ENCODE assay signal across 12 mouse cellular contexts in the genomic region with DNA sequence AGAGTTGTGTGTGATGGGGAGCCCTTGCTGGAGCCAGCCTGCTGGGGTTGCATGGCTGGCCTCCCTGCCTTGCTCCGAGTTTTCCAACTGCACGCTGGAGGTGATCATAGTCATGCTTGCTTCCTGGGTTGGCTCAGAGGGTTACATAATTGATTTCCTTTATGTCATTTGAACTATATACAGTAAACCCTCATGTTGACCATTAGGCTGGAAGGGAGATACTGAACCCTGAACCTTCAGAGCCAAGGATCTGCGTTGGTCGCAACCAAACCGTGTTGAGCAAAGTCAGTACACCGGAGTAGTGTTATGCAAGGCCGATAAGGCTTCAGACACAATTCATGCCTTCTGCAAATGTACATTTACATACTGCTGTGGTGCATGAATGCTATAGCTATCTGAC. TPM values are rescaled to one million over a fixed set of nuclear protein-coding genes. Genes with fewer than 3 reads are reported as not detected.
DNase-seq lines count a peak whose midpoint lies in the region; ATAC-seq and TF ChIP-seq lines count a peak whose summit lies in the region.
"Had no signal": no experiment of that assay in that cellular context is flagged by ENCODE, and none has a peak within 500 bp of the region (broad histone marks: within the 10 kb centered on the region; RNA-seq: fewer than 3 reads in every experiment).

No protein-coding gene starts in this region.

- no peak overlapping the region for H3K9ac ChIP-seq in heart, embryonic 14.5 days (ENCODE audit: low read length)
- peak overlapping the region; percentile 77 for H3K9ac ChIP-seq in heart, embryonic 16.5 days (ENCODE audit: low read length)
- peak overlapping the region; percentile 67 for H3K9ac ChIP-seq in liver, embryonic 12.5 days

- peak overlapping the region; percentile 55 for H3K4me2 ChIP-seq in heart, embryonic 14.5 days (ENCODE audit: low read length)
- H3K4me2 ChIP-seq in heart, embryonic 16.5 days (ENCODE audit: low read depth, low read length): peak overlapping the region; percentile 77
- H3K4me2 ChIP-seq in liver, embryonic 12.5 days: peak overlapping the region; percentile 74

- no peaks in the 10 kb centered on the region for H3K36me3 ChIP-seq in heart, embryonic 14.5 days (ENCODE audit: control insufficient read depth, insufficient read depth, low read length)
- H3K36me3 ChIP-seq in G1E (replicated peaks): no peaks in the 10 kb centered on the region
- no peaks in the 10 kb centered on the region for H3K36me3 ChIP-seq in heart, embryonic 16.5 days (ENCODE audit: control insufficient read depth, insufficient read depth)
- no peaks in the 10 kb centered on the region for H3K36me3 ChIP-seq in liver, embryonic 12.5 days

- no peak for DNase-seq in heart, adult 18-20 months
- DNase-seq in G1E (ENCODE audit: low spot score): no peak
- no peak for DNase-seq in spleen, postnatal 10 days (ENCODE audit: low spot score in 2 of 2)
- no peak for DNase-seq in cerebellum, adult 11 months
- no peak for DNase-seq in urinary bladder, postnatal 25 days (ENCODE audit: low spot score)
- DNase-seq: cerebellum, adult 9-10 months had no signal

- peak overlapping the region in 1 of 2 experiments; percentile 40; a peak in 1 of 4 replicates for H3K4me3 ChIP-seq in heart, embryonic 14.5 days (ENCODE audit: control insufficient read depth in 1 of 2, insufficient read depth in 1 of 2, low read depth in 1 of 2, low read length in 2 of 2)
- H3K4me3 ChIP-seq in G1E (ENCODE audit: low read depth, low read length): peak overlapping the region; percentile 55; the same call in 1 of the 2 replicates
- peak overlapping the region; percentile 69 for H3K4me3 ChIP-seq in heart, embryonic 16.5 days (ENCODE audit: low read length)
- H3K4me3 ChIP-seq in liver, embryonic 12.5 days: peak overlapping the region; percentile 65

- H3K27me3 ChIP-seq in heart, embryonic 14.5 days (ENCODE audit: control insufficient read depth, insufficient read depth, low read length): no peaks in the 10 kb centered on the region
- peaks cover 7% of the 10 kb centered on the region; the same call in 1 of the 2 replicates for H3K27me3 ChIP-seq in G1E (ENCODE audit: insufficient read depth, low read length)
- H3K27me3 ChIP-seq in heart, embryonic 16.5 days (ENCODE audit: control insufficient read depth, insufficient read depth, low read length): no peaks in the 10 kb centered on the region
- H3K27me3 ChIP-seq in liver, embryonic 12.5 days (replicated peaks): no peaks in the 10 kb centered on the region

- no peaks in the 10 kb centered on the region for H3K9me3 ChIP-seq in heart, embryonic 14.5 days (ENCODE audit: control insufficient read depth, low read length)
- no peaks in the 10 kb centered on the region for H3K9me3 ChIP-seq in G1E (replicated peaks)
- no peaks in the 10 kb centered on the region for H3K9me3 ChIP-seq in heart, embryonic 16.5 days (replicated peaks; ENCODE audit: control insufficient read depth, low read length)
- no peaks in the 10 kb centered on the region for H3K9me3 ChIP-seq in liver, embryonic 12.5 days (replicated peaks)

- H3K4me1 ChIP-seq in heart, embryonic 14.5 days (ENCODE audit: control insufficient read depth in 2 of 2, insufficient read depth in 2 of 2, low read length in 2 of 2): peaks cover 3 to 6% of the 10 kb centered on the region in 2 experiments; a peak in 3 of 4 replicates
- H3K4me1 ChIP-seq in G1E (ENCODE audit: insufficient read depth, low read depth, low read length): peaks cover 15% of the 10 kb centered on the region
- H3K4me1 ChIP-seq in heart, embryonic 16.5 days (ENCODE audit: control insufficient read depth, insufficient read depth, low read length): peaks cover 4% of the 10 kb centered on the region; the same call in 1 of the 2 replicates
- peaks cover 18% of the 10 kb centered on the region for H3K4me1 ChIP-seq in liver, embryonic 12.5 days

- no peak for TF ChIP-seq CTCF in G1E (IDR thresholded peaks at IDR 0.05; ENCODE audit: low read depth, low read length)

- no peak for ATAC-seq in heart, embryonic 14.5 days (ENCODE audit: insufficient number of reproducible peaks, insufficient read depth, low FRiP score, low read depth)
- ATAC-seq in G1E (ENCODE audit: extremely low read depth, insufficient number of reproducible peaks, low FRiP score, poor library complexity, severe bottlenecking): no peak
- ATAC-seq in heart, embryonic 16.5 days (replicated peaks; ENCODE audit: extremely low read depth, insufficient read depth, low FRiP score): no peak
- peak; percentile 4; the same call in 1 of the 2 replicates for ATAC-seq in liver, embryonic 12.5 days
- ATAC-seq: midbrain, embryonic 16.5 days had no signal

- no peak overlapping the region for H3K27ac ChIP-seq in heart, embryonic 14.5 days (replicated peaks in 1 of 2; ENCODE audit: control insufficient read depth in 1 of 2, insufficient read depth in 1 of 2, low read depth in 2 of 2, low read length in 2 of 2)
- H3K27ac ChIP-seq in heart, embryonic 16.5 days (ENCODE audit: low read length): no peak overlapping the region
- H3K27ac ChIP-seq in liver, embryonic 12.5 days: peak overlapping the region; percentile 72; the same call in 1 of the 2 replicates

- WGBS in heart, embryonic 14.5 days: 65% methylated on average over 7 of the region's 7 CpGs
- 68% methylated on average over 7 of the region's 7 CpGs for WGBS in heart, embryonic 16.5 days
- WGBS in liver, embryonic 12.5 days (ENCODE audit: insufficient replicate concordance): 68% methylated on average over 7 of the region's 7 CpGs

RNA-seq across cellular contexts. Expression of gene Fmo5, which starts 0.7 kb away (rescaled TPM):
- polyA plus RNA-seq in heart, embryonic 14.5 days (2014; fragmentation: Nextera tagmentation; extraction: Ambion mirVana): 3.6 and 3.7 TPM in 2 replicates
- 10 to 100 TPM; 12.6 to 16.0 TPM for total RNA-seq in heart, adult 18-20 months (2021)
- 4.6 and 7.4 TPM in 2 replicates for total RNA-seq in G1E (2014; fragmentation: Nextera tagmentation)
- total RNA-seq in G1E (2017): 1.5 and 1.7 TPM in 2 replicates
- polyA plus RNA-seq in G1E (2012): 0.11 and 0.25 TPM in 2 replicates
- polyA plus RNA-seq in heart, embryonic 16.5 days (2015; fragmentation: Nextera tagmentation; extraction: Ambion mirVana): 4.5 and 5.9 TPM in 2 replicates
- polyA plus RNA-seq in liver, embryonic 12.5 days (2016; fragmentation: Nextera tagmentation; extraction: Ambion mirVana): 5.6 and 5.7 TPM in 2 replicates

RNA-seq across cellular contexts. Expression of gene Chd1l, which starts 17.9 kb away (rescaled TPM):
- polyA plus RNA-seq in heart, embryonic 14.5 days (2014; fragmentation: Nextera tagmentation; extraction: Ambion mirVana): 14.0 and 15.2 TPM in 2 replicates
- 10 to 100 TPM; 11.1 to 11.6 TPM for total RNA-seq in heart, adult 18-20 months (2021)
- total RNA-seq in G1E (2014; fragmentation: Nextera tagmentation): 11.3 and 16.3 TPM in 2 replicates
- 26.9 TPM in 2 replicates for total RNA-seq in G1E (2017)
- polyA plus RNA-seq in G1E (2012): 5.1 and 7.0 TPM in 2 replicates
- 14.4 and 16.1 TPM in 2 replicates for polyA plus RNA-seq in heart, embryonic 16.5 days (2015; fragmentation: Nextera tagmentation; extraction: Ambion mirVana)
- 20.3 and 21.4 TPM in 2 replicates for polyA plus RNA-seq in liver, embryonic 12.5 days (2016; fragmentation: Nextera tagmentation; extraction: Ambion mirVana)

RNA-seq across cellular contexts. Expression of gene Prkab2, which starts 30.1 kb away (rescaled TPM):
- 14.1 and 14.4 TPM in 2 replicates for polyA plus RNA-seq in heart, embryonic 14.5 days (2014; fragmentation: Nextera tagmentation; extraction: Ambion mirVana)
- 10 to 100 TPM; 25.5 to 33.5 TPM for total RNA-seq in heart, adult 18-20 months (2021)
- 5.9 and 10.2 TPM in 2 replicates for total RNA-seq in G1E (2014; fragmentation: Nextera tagmentation)
- total RNA-seq in G1E (2017): 4.8 and 5.0 TPM in 2 replicates
- 1.3 and 1.8 TPM in 2 replicates for polyA plus RNA-seq in G1E (2012)
- 15.4 and 15.5 TPM in 2 replicates for polyA plus RNA-seq in heart, embryonic 16.5 days (2015; fragmentation: Nextera tagmentation; extraction: Ambion mirVana)
- 2.8 and 3.1 TPM in 2 replicates for polyA plus RNA-seq in liver, embryonic 12.5 days (2016; fragmentation: Nextera tagmentation; extraction: Ambion mirVana)

RNA-seq across cellular contexts. Expression of gene Gm17651, which starts 46.6 kb away (rescaled TPM):
- not detected in 2 replicates for polyA plus RNA-seq in heart, embryonic 14.5 days (2014; fragmentation: Nextera tagmentation; extraction: Ambion mirVana)
- not detected for total RNA-seq in heart, adult 18-20 months (2021)
- total RNA-seq in G1E (2014; fragmentation: Nextera tagmentation): not detected in 2 replicates
- total RNA-seq in G1E (2017): not detected in 2 replicates
- polyA plus RNA-seq in G1E (2012): not detected in 2 replicates
- polyA plus RNA-seq in heart, embryonic 16.5 days (2015; fragmentation: Nextera tagmentation; extraction: Ambion mirVana): not detected in 2 replicates
- not detected in 2 replicates for polyA plus RNA-seq in liver, embryonic 12.5 days (2016; fragmentation: Nextera tagmentation; extraction: Ambion mirVana)
- total RNA-seq: adrenal gland, adult 18-20 months had no signal
- polyA plus RNA-seq: forebrain, embryonic 11.5 days; midbrain, embryonic 16.5 days had no signal
